Mouse (Mus musculus): ENCODE data around the gene Pid1. TPM values are rescaled to one million over a fixed set of nuclear protein-coding genes. Genes with fewer than 3 reads are reported as not detected.

Pid1 gene
- polyA plus RNA-seq, 1 experiment from 2014 or later: 15.8 TPM

- Histone ChIP-seq H3K4me2 (replicated peaks; ENCODE audit: low read depth) (no peak overlapping the region), H3K4me1 (replicated peaks; ENCODE audit: control insufficient read depth, insufficient read depth) (no peaks in the 10 kb centered on the region), H3K27me3 (ENCODE audit: control insufficient read depth, insufficient read depth, low read length) (no peaks in the 10 kb centered on the region), H3K4me3 (ENCODE audit: low read depth, low read length) (no peak overlapping the region), H3K27ac (replicated peaks) (no peak overlapping the region), H3K36me3 (ENCODE audit: control insufficient read depth, insufficient read depth, low read length) (no peaks in the 10 kb centered on the region), H3K9ac (ENCODE audit: low read length) (no peak overlapping the region), H3K9me3 (ENCODE audit: control insufficient read depth, low read length) (no peaks in the 10 kb centered on the region)
- 71% methylated on average over 1 of the region's 1 CpGs for WGBS
- TF ChIP-seq EP300 (optimal IDR thresholded peaks at IDR 0.05) (no peak), CTCF (IDR thresholded peaks at IDR 0.05; ENCODE audit: low read depth) (no peak)
- no peak for DNase-seq (ENCODE audit: low spot score)
- no peak for ATAC-seq (ENCODE audit: low FRiP score, low TSS enrichment)
Observed at GRCm38 (mm10) chr1:84299719-84300118, 64.3 kb downstream of the Pid1 start.

GRCm38 (mm10) chr1:84286682-84287111, 77.3 kb downstream of the Pid1 start:
- Histone ChIP-seq H3K9me3 (ENCODE audit: control insufficient read depth, low read length) (no peaks in the 10 kb centered on the region), H3K27me3 (ENCODE audit: control insufficient read depth, insufficient read depth, low read length) (no peaks in the 10 kb centered on the region), H3K9ac (ENCODE audit: low read length) (no peak overlapping the region), H3K4me1 (replicated peaks; ENCODE audit: control insufficient read depth, insufficient read depth) (no peaks in the 10 kb centered on the region), H3K4me2 (replicated peaks; ENCODE audit: low read depth) (no peak overlapping the region), H3K27ac (replicated peaks) (no peak overlapping the region), H3K4me3 (ENCODE audit: low read depth, low read length) (no peak overlapping the region), H3K36me3 (ENCODE audit: control insufficient read depth, insufficient read depth, low read length) (no peaks in the 10 kb centered on the region)
- DNase-seq (ENCODE audit: low spot score) (peak; percentile 47), ATAC-seq (ENCODE audit: low FRiP score, low TSS enrichment) (0 out of 2 replicates have a peak, but pooled peaks have one; percentile 59)
- TF ChIP-seq EP300 (optimal IDR thresholded peaks at IDR 0.05): no peak
- peak; percentile 87 for TF ChIP-seq CTCF (IDR thresholded peaks at IDR 0.05; ENCODE audit: low read depth)
- WGBS: 12% methylated on average over 6 of the region's 6 CpGs

- Histone ChIP-seq H3K9me3 (ENCODE audit: control insufficient read depth, low read length) (no peaks in the 10 kb centered on the region), H3K4me1 (replicated peaks; ENCODE audit: control insufficient read depth, insufficient read depth) (no peaks in the 10 kb centered on the region), H3K27ac (replicated peaks) (no peak overlapping the region), H3K27me3 (ENCODE audit: control insufficient read depth, insufficient read depth, low read length) (no peaks in the 10 kb centered on the region), H3K36me3 (ENCODE audit: control insufficient read depth, insufficient read depth, low read length) (no peaks in the 10 kb centered on the region), H3K4me2 (replicated peaks; ENCODE audit: low read depth) (no peak overlapping the region), H3K9ac (ENCODE audit: low read length) (no peak overlapping the region), H3K4me3 (ENCODE audit: low read depth, low read length) (no peak overlapping the region)
- DNase-seq (ENCODE audit: low spot score) (no peak), ATAC-seq (ENCODE audit: low FRiP score, low TSS enrichment) (no peak)
- TF ChIP-seq CTCF (IDR thresholded peaks at IDR 0.05; ENCODE audit: low read depth) (no peak), EP300 (optimal IDR thresholded peaks at IDR 0.05) (no peak)
- 85% methylated on average over 7 of the region's 7 CpGs for WGBS
Observed at GRCm38 (mm10) chr1:84285620-84286019, 78.4 kb downstream of the Pid1 start.

GRCm38 (mm10) chr1:84284293-84285068, 79.5 kb downstream of the Pid1 start:
- 7% methylated on average over 27 of the region's 53 CpGs for WGBS
- H3K27ac ChIP-seq (replicated peaks): no peak overlapping the region

GRCm38 (mm10) chr1:84283119-84283518, 80.9 kb downstream of the Pid1 start:
- DNase-seq (ENCODE audit: low spot score) (no peak), ATAC-seq (ENCODE audit: low FRiP score, low TSS enrichment) (no peak)
- 7% methylated on average over 2 of the region's 2 CpGs for WGBS
- Histone ChIP-seq H3K4me2 (replicated peaks; ENCODE audit: low read depth) (peak overlapping the region; percentile 81), H3K4me1 (replicated peaks; ENCODE audit: control insufficient read depth, insufficient read depth) (no peaks in the 10 kb centered on the region), H3K9ac (ENCODE audit: low read length) (peak overlapping the region; percentile 38; the same call in 1 of the 2 replicates), H3K36me3 (ENCODE audit: control insufficient read depth, insufficient read depth, low read length) (no peaks in the 10 kb centered on the region), H3K9me3 (ENCODE audit: control insufficient read depth, low read length) (no peaks in the 10 kb centered on the region), H3K27me3 (ENCODE audit: control insufficient read depth, insufficient read depth, low read length) (no peaks in the 10 kb centered on the region), H3K4me3 (ENCODE audit: low read depth, low read length) (peak overlapping the region; percentile 56), H3K27ac (replicated peaks) (no peak overlapping the region)
- peak; percentile 53 for TF ChIP-seq CTCF (IDR thresholded peaks at IDR 0.05; ENCODE audit: low read depth)
- TF ChIP-seq EP300 (optimal IDR thresholded peaks at IDR 0.05): no peak

More at GRCm38 (mm10) chr1:84284293-84285068, 79.5 kb downstream of the Pid1 start:
- Histone ChIP-seq H3K36me3 (ENCODE audit: control insufficient read depth, insufficient read depth, low read length) (no peaks in the 10 kb centered on the region), H3K9ac (ENCODE audit: low read length) (peak overlapping the region; percentile 60), H3K4me1 (replicated peaks; ENCODE audit: control insufficient read depth, insufficient read depth) (no peaks in the 10 kb centered on the region), H3K4me3 (ENCODE audit: low read depth, low read length) (peak overlapping the region; percentile 56), H3K4me2 (replicated peaks; ENCODE audit: low read depth) (peak overlapping the region; percentile 81), H3K27me3 (ENCODE audit: control insufficient read depth, insufficient read depth, low read length) (no peaks in the 10 kb centered on the region), H3K9me3 (ENCODE audit: control insufficient read depth, low read length) (no peaks in the 10 kb centered on the region)
- ATAC-seq (ENCODE audit: low FRiP score, low TSS enrichment) (peak; percentile 81), DNase-seq (ENCODE audit: low spot score) (peak; percentile 49)
- TF ChIP-seq CTCF (IDR thresholded peaks at IDR 0.05; ENCODE audit: low read depth): peak; percentile 26; the same call in 1 of the 2 replicates
- no peak for TF ChIP-seq EP300 (optimal IDR thresholded peaks at IDR 0.05)

GRCm38 (mm10) chr1:84280171-84280570, 83.8 kb downstream of the Pid1 start:
- H3K36me3 ChIP-seq (ENCODE audit: control insufficient read depth, insufficient read depth, low read length): no peaks in the 10 kb centered on the region
- no peak overlapping the region for H3K9ac ChIP-seq (ENCODE audit: low read length)
- H3K4me1 ChIP-seq (replicated peaks; ENCODE audit: control insufficient read depth, insufficient read depth): no peaks in the 10 kb centered on the region
- no peaks in the 10 kb centered on the region for H3K9me3 ChIP-seq (ENCODE audit: control insufficient read depth, low read length)
- no peak overlapping the region for H3K27ac ChIP-seq (replicated peaks)
- DNase-seq (ENCODE audit: low spot score) (no peak), ATAC-seq (ENCODE audit: low FRiP score, low TSS enrichment) (no peak)
- H3K4me3 ChIP-seq (ENCODE audit: low read depth, low read length): no peak overlapping the region
- no peak overlapping the region for H3K4me2 ChIP-seq (replicated peaks; ENCODE audit: low read depth)
- H3K27me3 ChIP-seq (ENCODE audit: control insufficient read depth, insufficient read depth, low read length): no peaks in the 10 kb centered on the region
- TF ChIP-seq EP300 (optimal IDR thresholded peaks at IDR 0.05): no peak
- TF ChIP-seq CTCF (IDR thresholded peaks at IDR 0.05; ENCODE audit: low read depth): no peak
- WGBS: 93% methylated on average over 3 of the region's 3 CpGs

Data from stomach, postnatal 0 days (tissue).